In genomic region chr13:45693534-45693933, GRCm38 (mm10) we compare ENCODE assay signal across 10 mouse cellular contexts.
DNase-seq lines count a peak whose midpoint lies in the region; ATAC-seq and TF ChIP-seq lines count a peak whose summit lies in the region.
"Had no signal": no experiment of that assay in that cellular context is flagged by ENCODE, and none has a peak within 500 bp of the region (broad histone marks: within the 10 kb centered on the region; RNA-seq: fewer than 3 reads in every experiment).

No protein-coding gene starts in this region.

- peaks cover 5% of the 10 kb centered on the region; the same call in 1 of the 2 replicates for H3K4me1 ChIP-seq in hindbrain, postnatal 0 days (ENCODE audit: insufficient read depth, low read length)
- 0 out of 2 replicates have a peak, but pooled peaks cover 4% of the 10 kb centered on the region for H3K4me1 ChIP-seq in hindbrain, embryonic 12.5 days
- peaks cover 10% of the 10 kb centered on the region for H3K4me1 ChIP-seq in embryonic facial prominence, embryonic 14.5 days (ENCODE audit: control insufficient read depth, insufficient read depth, low read length)
- H3K4me1 ChIP-seq in kidney, postnatal 0 days (replicated peaks; ENCODE audit: insufficient read depth, low read length), result peaks cover 8% of the 10 kb centered on the region
- H3K4me1 ChIP-seq: limb, embryonic 12.5 days had no signal

- no peaks in the 10 kb centered on the region for H3K27me3 ChIP-seq in hindbrain, postnatal 0 days (ENCODE audit: insufficient read depth, low read length)
- no peaks in the 10 kb centered on the region for H3K27me3 ChIP-seq in hindbrain, embryonic 12.5 days
- H3K27me3 ChIP-seq in embryonic facial prominence, embryonic 14.5 days (replicated peaks; ENCODE audit: control insufficient read depth, insufficient read depth, low read length), result no peaks in the 10 kb centered on the region
- no peaks in the 10 kb centered on the region for H3K27me3 ChIP-seq in kidney, postnatal 0 days (ENCODE audit: insufficient read depth, low read length)
- H3K27me3 ChIP-seq: limb, embryonic 12.5 days; Patski had no signal

- H3K4me2 ChIP-seq in hindbrain, postnatal 0 days (ENCODE audit: low read depth, low read length), result no peak overlapping the region
- no peak overlapping the region for H3K4me2 ChIP-seq in hindbrain, embryonic 12.5 days (replicated peaks)
- H3K4me2 ChIP-seq in embryonic facial prominence, embryonic 14.5 days (ENCODE audit: low read depth, low read length), result no peak overlapping the region
- no peak overlapping the region for H3K4me2 ChIP-seq in kidney, postnatal 0 days (ENCODE audit: low read length)
- H3K4me2 ChIP-seq: limb, embryonic 12.5 days had no signal

- no peaks in the 10 kb centered on the region for H3K36me3 ChIP-seq in hindbrain, postnatal 0 days (ENCODE audit: insufficient read depth, low read length)
- H3K36me3 ChIP-seq in hindbrain, embryonic 12.5 days, result 0 out of 2 replicates have a peak, but pooled peaks cover 10% of the 10 kb centered on the region
- H3K36me3 ChIP-seq in embryonic facial prominence, embryonic 14.5 days (ENCODE audit: control insufficient read depth, insufficient read depth, low read length), result 0 out of 2 replicates have a peak, but pooled peaks cover 5% of the 10 kb centered on the region
- H3K36me3 ChIP-seq in kidney, postnatal 0 days (ENCODE audit: insufficient read depth, low read length), result no peaks in the 10 kb centered on the region

- no peak for ATAC-seq in hindbrain, postnatal 0 days
- ATAC-seq in hindbrain, embryonic 12.5 days (ENCODE audit: low FRiP score), result no peak
- ATAC-seq in embryonic facial prominence, embryonic 14.5 days (ENCODE audit: low read depth), result no peak
- no peak for ATAC-seq in kidney, postnatal 0 days (replicated peaks; ENCODE audit: low FRiP score, low read depth)
- ATAC-seq: Patski had no signal

- WGBS in hindbrain, postnatal 0 days, result 64% methylated on average over 11 of the region's 11 CpGs
- WGBS in hindbrain, embryonic 12.5 days, result 66% methylated on average over 11 of the region's 11 CpGs
- WGBS in embryonic facial prominence, embryonic 14.5 days, result 34% methylated on average over 11 of the region's 11 CpGs
- WGBS in kidney, postnatal 0 days, result 47% methylated on average over 11 of the region's 11 CpGs

- H3K9ac ChIP-seq in hindbrain, postnatal 0 days (replicated peaks; ENCODE audit: low read length), result no peak overlapping the region
- H3K9ac ChIP-seq in hindbrain, embryonic 12.5 days, result no peak overlapping the region
- no peak overlapping the region for H3K9ac ChIP-seq in embryonic facial prominence, embryonic 14.5 days (ENCODE audit: low read depth, low read length)
- no peak overlapping the region for H3K9ac ChIP-seq in kidney, postnatal 0 days (ENCODE audit: low read depth, low read length)
- H3K9ac ChIP-seq: limb, embryonic 12.5 days had no signal

- TF ChIP-seq CTCF in hindbrain, postnatal 0 days (IDR thresholded peaks at IDR 0.05; ENCODE audit: low read depth), result no peak
- no peak; the same call in none of the 2 replicates for TF ChIP-seq CTCF in kidney, postnatal 0 days (IDR thresholded peaks at IDR 0.05; ENCODE audit: low read depth)

- H3K4me3 ChIP-seq in hindbrain, postnatal 0 days (ENCODE audit: low read length), result no peak overlapping the region
- no peak overlapping the region for H3K4me3 ChIP-seq in hindbrain, embryonic 12.5 days
- H3K4me3 ChIP-seq in embryonic facial prominence, embryonic 14.5 days (ENCODE audit: low read depth, low read length), result no peak overlapping the region
- H3K4me3 ChIP-seq in kidney, postnatal 0 days (replicated peaks; ENCODE audit: low read depth, low read length), result no peak overlapping the region
- H3K4me3 ChIP-seq: limb, embryonic 12.5 days had no signal

- H3K27ac ChIP-seq in hindbrain, postnatal 0 days, result no peak overlapping the region
- H3K27ac ChIP-seq in hindbrain, embryonic 12.5 days, result no peak overlapping the region
- H3K27ac ChIP-seq in embryonic facial prominence, embryonic 14.5 days (replicated peaks; ENCODE audit: low read depth, low read length), result no peak overlapping the region
- 0 out of 2 replicates have a peak overlapping the region, but pooled peaks have one; percentile 13 for H3K27ac ChIP-seq in kidney, postnatal 0 days
- H3K27ac ChIP-seq: limb, embryonic 12.5 days had no signal

- DNase-seq in hindbrain, postnatal 0 days (ENCODE audit: low spot score), result peak; percentile 15
- peak; percentile 43 for DNase-seq in embryonic facial prominence, embryonic 14.5 days (ENCODE audit: low spot score)
- DNase-seq in kidney, postnatal 0 days (ENCODE audit: low spot score), result peak; percentile 73
- DNase-seq in mesoderm, embryonic 11.5 days (ENCODE audit: low read depth, low spot score), result peak; percentile 13
- DNase-seq in cerebellum, postnatal 14 days, result no peak
- DNase-seq in c-Kit-positive CD71-positive TER-119-positive erythroid progenitor cells, embryonic 14.5 days (ENCODE audit: low spot score), result no peak
- DNase-seq in gastrocnemius, postnatal 25 days, result no peak

- H3K9me3 ChIP-seq in hindbrain, postnatal 0 days (ENCODE audit: low read length), result no peaks in the 10 kb centered on the region
- H3K9me3 ChIP-seq in hindbrain, embryonic 12.5 days (replicated peaks), result 0 out of 2 replicates have a peak, but pooled peaks cover 8% of the 10 kb centered on the region
- peaks cover 8% of the 10 kb centered on the region; the same call in 1 of the 2 replicates for H3K9me3 ChIP-seq in embryonic facial prominence, embryonic 14.5 days (ENCODE audit: control insufficient read depth, low read length)
- no peaks in the 10 kb centered on the region for H3K9me3 ChIP-seq in kidney, postnatal 0 days (replicated peaks; ENCODE audit: low read length)

Comparison
In these comparisons a context has a peak if more than half of its experiments do, and no peak if none do; other contexts are left out.
1. DNase-seq: peak in hindbrain, postnatal 0 days (single experiment), embryonic facial prominence, embryonic 14.5 days (single experiment), kidney, postnatal 0 days (single experiment) and mesoderm, embryonic 11.5 days (single experiment); none in cerebellum, postnatal 14 days (0 of 2), c-Kit-positive CD71-positive TER-119-positive erythroid progenitor cells, embryonic 14.5 days (single experiment) and gastrocnemius, postnatal 25 days (single experiment).